Mouse (Mus musculus): ENCODE data around the gene Tnfaip2. TPM values are rescaled to one million over a fixed set of nuclear protein-coding genes. Genes with fewer than 3 reads are reported as not detected.

Gene Tnfaip2
- polyA plus RNA-seq, 1 experiment from 2014 or later, result 17.0 TPM

- H3K27ac ChIP-seq (ENCODE audit: low read length), result no peak overlapping the region
- 31% methylated on average over 15 of the region's 15 CpGs for WGBS
- H3K4me2 ChIP-seq (replicated peaks; ENCODE audit: low read depth, low read length), result peak overlapping the region; percentile 65
- DNase-seq (ENCODE audit: low spot score) (peak; percentile 32), ATAC-seq (peak; percentile 18)
- no peaks in the 10 kb centered on the region for H3K9me3 ChIP-seq (ENCODE audit: low read length)
- H3K4me1 ChIP-seq (ENCODE audit: insufficient read depth, low read depth, low read length), result peaks cover 14% of the 10 kb centered on the region; the same call in 1 of the 2 replicates
- H3K27me3 ChIP-seq (replicated peaks; ENCODE audit: insufficient read depth, low read length), result peaks cover 46% of the 10 kb centered on the region
- no peaks in the 10 kb centered on the region for H3K36me3 ChIP-seq (ENCODE audit: insufficient read depth, low read length)
- peak overlapping the region; percentile 27 for H3K9ac ChIP-seq (replicated peaks; ENCODE audit: low read depth)
- H3K4me3 ChIP-seq (ENCODE audit: low read depth, low read length), result peak overlapping the region; percentile 34
- no peak for TF ChIP-seq CTCF (IDR thresholded peaks at IDR 0.05)
- no peak for TF ChIP-seq EP300 (IDR thresholded peaks at IDR 0.05)
These were observed 972 bp downstream of the Tnfaip2 start for GRCm38 (mm10) chr12:111443011-111443870.

DNA sequence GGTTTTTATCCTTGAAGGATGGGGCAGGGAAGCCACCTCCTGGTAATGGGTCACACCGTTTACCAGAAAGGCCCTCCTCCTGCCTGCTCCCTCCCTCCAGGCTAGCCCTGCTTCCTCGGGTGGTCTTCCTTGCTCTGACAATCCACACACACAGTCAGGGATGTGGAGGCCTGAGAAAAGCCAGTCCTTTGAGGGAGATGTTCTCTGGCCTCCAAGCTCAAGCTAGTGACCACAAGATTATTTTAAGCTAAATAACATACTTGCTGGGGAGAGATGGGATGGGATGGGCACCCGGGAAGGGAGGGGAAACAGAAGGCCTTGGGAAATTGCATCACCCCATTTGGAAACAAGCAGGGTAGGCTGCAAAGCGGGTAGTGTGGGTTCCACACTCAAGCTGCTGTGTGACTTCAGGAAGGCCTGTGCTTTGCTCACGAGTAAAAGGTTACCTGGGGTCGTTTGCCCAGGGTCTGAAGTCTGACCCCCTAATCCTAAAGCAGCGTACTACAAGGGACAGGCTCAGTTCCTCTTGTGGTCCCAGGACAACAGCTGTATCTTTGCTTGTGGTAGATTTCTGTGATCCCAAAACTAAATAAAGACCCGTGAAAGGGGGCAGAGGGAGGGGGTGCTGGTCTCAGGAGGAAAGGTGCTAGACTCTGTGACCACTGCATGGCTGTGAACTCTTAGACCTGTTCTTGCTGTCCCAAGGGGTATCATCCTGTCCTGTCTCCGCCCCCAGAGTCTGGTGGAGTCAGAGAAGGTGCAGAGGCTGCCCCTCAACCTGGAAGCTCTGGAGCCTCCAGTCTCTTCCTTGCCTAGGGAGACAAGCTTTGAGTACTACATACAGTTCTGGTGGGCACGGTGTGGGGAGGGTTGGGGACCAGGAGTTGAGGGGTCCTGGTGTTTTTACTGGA lies 1.9 kb downstream of the Tnfaip2 start:
- no peaks in the 10 kb centered on the region for H3K36me3 ChIP-seq (ENCODE audit: insufficient read depth, low read length)
- H3K4me3 ChIP-seq (ENCODE audit: low read depth, low read length), result peak overlapping the region; percentile 34; the same call in 1 of the 2 replicates
- H3K4me2 ChIP-seq (replicated peaks; ENCODE audit: low read depth, low read length), result no peak overlapping the region; the same call in 1 of the 2 replicates
- ATAC-seq, result no peak
- H3K27ac ChIP-seq (ENCODE audit: low read length), result no peak overlapping the region
- TF ChIP-seq EP300 (IDR thresholded peaks at IDR 0.05) (no peak), CTCF (IDR thresholded peaks at IDR 0.05) (no peak)
- no peak overlapping the region for H3K9ac ChIP-seq (replicated peaks; ENCODE audit: low read depth)
- H3K9me3 ChIP-seq (ENCODE audit: low read length), result no peaks in the 10 kb centered on the region
- H3K27me3 ChIP-seq (replicated peaks; ENCODE audit: insufficient read depth, low read length), result peaks cover 48% of the 10 kb centered on the region
- WGBS, result 52% methylated on average over 10 of the region's 10 CpGs
- DNase-seq (ENCODE audit: low spot score), result peak; percentile 53
- peaks cover 14% of the 10 kb centered on the region; the same call in 1 of the 2 replicates for H3K4me1 ChIP-seq (ENCODE audit: insufficient read depth, low read depth, low read length)

GRCm38 (mm10) chr12:111445161-111445889 lies 3.1 kb downstream of the Tnfaip2 start:
- Histone ChIP-seq H3K4me3 (ENCODE audit: low read depth, low read length) (no peak overlapping the region), H3K27me3 (replicated peaks; ENCODE audit: insufficient read depth, low read length) (peaks cover 48% of the 10 kb centered on the region), H3K4me1 (ENCODE audit: insufficient read depth, low read depth, low read length) (peaks cover 14% of the 10 kb centered on the region; the same call in 1 of the 2 replicates), H3K4me2 (replicated peaks; ENCODE audit: low read depth, low read length) (peak overlapping the region; percentile 29; the same call in 1 of the 2 replicates), H3K36me3 (ENCODE audit: insufficient read depth, low read length) (no peaks in the 10 kb centered on the region), H3K9me3 (ENCODE audit: low read length) (no peaks in the 10 kb centered on the region), H3K27ac (ENCODE audit: low read length) (no peak overlapping the region), H3K9ac (replicated peaks; ENCODE audit: low read depth) (no peak overlapping the region)
- ATAC-seq (no peak), DNase-seq (ENCODE audit: low spot score) (peak; percentile 7)
- WGBS, result 13% methylated on average over 50 of the region's 52 CpGs
- TF ChIP-seq EP300 (IDR thresholded peaks at IDR 0.05), result no peak
- TF ChIP-seq CTCF (IDR thresholded peaks at IDR 0.05), result no peak

DNA sequence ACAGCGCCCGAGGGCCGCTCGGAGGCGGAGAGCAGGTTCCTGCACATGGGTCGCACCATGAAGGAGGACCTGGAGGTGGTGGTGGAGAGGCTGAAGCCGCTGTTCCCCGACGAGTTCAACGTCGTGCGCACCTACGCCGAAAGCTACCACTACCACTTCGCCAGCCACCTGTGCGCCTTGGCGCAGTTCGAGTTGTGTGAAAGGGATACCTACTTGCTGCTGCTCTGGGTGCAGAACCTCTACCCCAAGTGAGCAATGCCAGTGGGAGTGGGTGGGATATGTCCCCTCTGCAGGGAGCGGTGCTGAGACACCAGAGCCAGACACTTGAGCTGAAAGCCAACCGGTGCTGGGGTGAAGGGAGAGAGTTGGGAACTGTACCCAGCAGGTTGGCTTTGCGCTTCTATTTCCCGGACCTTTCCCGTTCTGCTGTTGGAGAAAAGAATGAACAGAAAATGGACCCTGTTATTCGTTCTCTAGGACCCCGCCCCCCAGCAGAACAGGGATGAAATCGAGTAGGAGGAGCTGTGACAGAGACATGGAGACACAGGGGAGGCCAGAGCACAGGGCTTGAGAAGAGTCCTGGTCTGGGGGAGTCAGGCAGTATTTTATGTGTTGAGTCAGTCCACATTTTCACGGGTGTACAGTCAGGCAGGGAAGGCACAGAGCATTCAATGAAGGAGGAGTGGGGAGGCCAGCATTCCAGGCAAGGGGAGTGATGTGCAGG lies 3.8 kb downstream of the Tnfaip2 start:
- no peak for TF ChIP-seq CTCF (IDR thresholded peaks at IDR 0.05)
- TF ChIP-seq EP300 (IDR thresholded peaks at IDR 0.05), result no peak
- DNase-seq (ENCODE audit: low spot score) (peak; percentile 4), ATAC-seq (no peak)
- Histone ChIP-seq H3K36me3 (ENCODE audit: insufficient read depth, low read length) (no peaks in the 10 kb centered on the region), H3K4me2 (replicated peaks; ENCODE audit: low read depth, low read length) (peak overlapping the region; percentile 29; the same call in 1 of the 2 replicates), H3K9ac (replicated peaks; ENCODE audit: low read depth) (no peak overlapping the region), H3K27ac (ENCODE audit: low read length) (no peak overlapping the region), H3K4me3 (ENCODE audit: low read depth, low read length) (no peak overlapping the region), H3K4me1 (ENCODE audit: insufficient read depth, low read depth, low read length) (peaks cover 14% of the 10 kb centered on the region; the same call in 1 of the 2 replicates), H3K9me3 (ENCODE audit: low read length) (no peaks in the 10 kb centered on the region), H3K27me3 (replicated peaks; ENCODE audit: insufficient read depth, low read length) (peaks cover 48% of the 10 kb centered on the region)
- 26% methylated on average over 25 of the region's 27 CpGs for WGBS

DNA sequence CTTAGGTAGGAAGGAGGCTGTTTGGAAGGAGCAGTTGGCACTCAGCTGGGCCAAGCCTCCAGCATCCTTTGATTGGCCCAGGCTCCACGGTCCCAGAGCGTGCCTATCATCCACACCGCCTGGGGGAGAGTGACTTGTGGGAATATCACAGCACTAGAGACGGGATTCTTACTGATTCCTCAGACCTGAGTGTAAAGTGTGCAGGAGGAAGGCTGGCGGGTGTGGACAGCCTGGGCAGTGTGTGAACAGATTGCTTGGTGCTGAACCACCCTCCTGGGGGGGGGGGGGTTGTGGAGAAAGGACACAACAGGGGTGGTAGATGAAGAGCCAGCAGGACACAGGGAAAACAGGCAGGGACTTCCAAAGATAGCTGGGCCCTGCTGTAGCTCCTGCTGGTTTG lies 4.5 kb downstream of the Tnfaip2 start:
- H3K4me2 ChIP-seq (replicated peaks; ENCODE audit: low read depth, low read length), result no peak overlapping the region
- H3K36me3 ChIP-seq (ENCODE audit: insufficient read depth, low read length), result no peaks in the 10 kb centered on the region
- peaks cover 48% of the 10 kb centered on the region for H3K27me3 ChIP-seq (replicated peaks; ENCODE audit: insufficient read depth, low read length)
- ATAC-seq, result no peak
- no peak overlapping the region for H3K27ac ChIP-seq (ENCODE audit: low read length)
- DNase-seq (ENCODE audit: low spot score), result no peak
- H3K9ac ChIP-seq (replicated peaks; ENCODE audit: low read depth), result no peak overlapping the region
- H3K9me3 ChIP-seq (ENCODE audit: low read length), result no peaks in the 10 kb centered on the region
- H3K4me3 ChIP-seq (ENCODE audit: low read depth, low read length), result no peak overlapping the region
- TF ChIP-seq EP300 (IDR thresholded peaks at IDR 0.05) (no peak), CTCF (IDR thresholded peaks at IDR 0.05) (no peak)
- WGBS, result 55% methylated on average over 5 of the region's 5 CpGs
- H3K4me1 ChIP-seq (ENCODE audit: insufficient read depth, low read depth, low read length), result peaks cover 14% of the 10 kb centered on the region; the same call in 1 of the 2 replicates

Measured in lung, postnatal 0 days (tissue).